13 mouse cellular contexts compared by ENCODE assay signal in genomic region chr14:34588498-34588897, GRCm38 (mm10). TPM values are rescaled to one million over a fixed set of nuclear protein-coding genes. Genes with fewer than 3 reads are reported as not detected.
A peak's percentile ranks its signal among the peaks of the same experiment; 100 is the strongest.
DNase-seq lines count a peak whose midpoint lies in the region; ATAC-seq and TF ChIP-seq lines count a peak whose summit lies in the region.
"Had no signal": no experiment of that assay in that cellular context is flagged by ENCODE, and none has a peak within 500 bp of the region (broad histone marks: within the 10 kb centered on the region; RNA-seq: fewer than 3 reads in every experiment).

Ldb3 (minus strand) TSS chr14:34588682.

- H3K9me3 ChIP-seq in heart, embryonic 10.5 days, result no peaks in the 10 kb centered on the region
- H3K9me3 ChIP-seq in limb, embryonic 13.5 days, result no peaks in the 10 kb centered on the region
- no peaks in the 10 kb centered on the region for H3K9me3 ChIP-seq in hindbrain, embryonic 16.5 days (ENCODE audit: control insufficient read depth, low read length)

- peak; percentile 42; the same call in 1 of the 2 replicates for ATAC-seq in limb, embryonic 13.5 days (ENCODE audit: low FRiP score, low read depth)
- no peak for ATAC-seq in hindbrain, embryonic 16.5 days
- ATAC-seq: forebrain, embryonic 14.5 days; inflammation-experienced regulatory T-cells, adult 6 months had no signal

- H3K27me3 ChIP-seq in kidney, adult 2 months (replicated peaks; ENCODE audit: control insufficient read depth, insufficient read depth, low read length), result no peaks in the 10 kb centered on the region
- H3K27me3 ChIP-seq in heart, embryonic 10.5 days (ENCODE audit: insufficient read depth, poor library complexity, severe bottlenecking), result no peaks in the 10 kb centered on the region
- no peaks in the 10 kb centered on the region for H3K27me3 ChIP-seq in limb, embryonic 13.5 days
- no peaks in the 10 kb centered on the region for H3K27me3 ChIP-seq in hindbrain, embryonic 16.5 days (replicated peaks; ENCODE audit: control insufficient read depth, insufficient read depth, low read length)

- DNase-seq in kidney, adult 2 months, result no peak
- no peak for DNase-seq in kidney, postnatal 14 days
- no peak for DNase-seq in adrenal gland, postnatal 4 days (ENCODE audit: low spot score in 2 of 2)
- DNase-seq in heart, embryonic 10.5 days (ENCODE audit: low spot score), result peak; percentile 91
- no peak for DNase-seq in cerebellum, adult 9-11 months
- DNase-seq in left cerebral cortex, postnatal 25 days (ENCODE audit: low spot score in 2 of 2), result no peak
- DNase-seq: B cell, adult 2 months; cerebellum, postnatal 10 days had no signal

- H3K36me3 ChIP-seq in kidney, adult 2 months (ENCODE audit: control insufficient read depth, insufficient read depth, low read length), result no peaks in the 10 kb centered on the region
- peaks cover 21% of the 10 kb centered on the region for H3K36me3 ChIP-seq in heart, embryonic 10.5 days
- no peaks in the 10 kb centered on the region for H3K36me3 ChIP-seq in limb, embryonic 13.5 days
- no peaks in the 10 kb centered on the region for H3K36me3 ChIP-seq in hindbrain, embryonic 16.5 days (ENCODE audit: control insufficient read depth, insufficient read depth, low read length)

- H3K27ac ChIP-seq in kidney, adult 2 months (ENCODE audit: insufficient read depth, low read depth, low read length), result no peak within 1 kb of the TSS
- H3K27ac ChIP-seq in heart, embryonic 10.5 days, result peak within 1 kb of the TSS; percentile 94
- H3K27ac ChIP-seq in limb, embryonic 13.5 days, result no peak within 1 kb of the TSS
- H3K27ac ChIP-seq in hindbrain, embryonic 16.5 days (ENCODE audit: low read depth, low read length), result no peak within 1 kb of the TSS
- H3K27ac ChIP-seq: liver, embryonic 14.5 days had no signal

- no peak within 1 kb of the TSS for H3K9ac ChIP-seq in limb, embryonic 13.5 days
- H3K9ac ChIP-seq in hindbrain, embryonic 16.5 days (ENCODE audit: low read depth, low read length), result no peak within 1 kb of the TSS
- H3K9ac ChIP-seq: liver, embryonic 14.5 days had no signal

- no peak for TF ChIP-seq CTCF in kidney, adult 2 months (conservative IDR thresholded peaks at IDR 0.05; ENCODE audit: insufficient read depth, insufficient read length, low read depth, low read length)

- no peak within 1 kb of the TSS for H3K4me3 ChIP-seq in kidney, adult 2 months (ENCODE audit: insufficient read depth, low read depth, low read length)
- peak within 1 kb of the TSS; percentile 66 for H3K4me3 ChIP-seq in heart, embryonic 10.5 days
- H3K4me3 ChIP-seq in limb, embryonic 13.5 days, result no peak within 1 kb of the TSS
- H3K4me3 ChIP-seq in hindbrain, embryonic 16.5 days (ENCODE audit: low read length), result no peak within 1 kb of the TSS

- H3K4me1 ChIP-seq in kidney, adult 2 months (ENCODE audit: control insufficient read depth, insufficient read depth, low read length), result 0 out of 2 replicates have a peak, but pooled peaks cover 4% of the 10 kb centered on the region
- peaks cover 84% of the 10 kb centered on the region for H3K4me1 ChIP-seq in heart, embryonic 10.5 days
- H3K4me1 ChIP-seq in limb, embryonic 13.5 days, result peaks cover 6% of the 10 kb centered on the region; the same call in 1 of the 2 replicates
- no peaks in the 10 kb centered on the region for H3K4me1 ChIP-seq in hindbrain, embryonic 16.5 days (ENCODE audit: control insufficient read depth, insufficient read depth, low read depth, low read length)

- peak within 1 kb of the TSS; percentile 3; the same call in 1 of the 2 replicates for H3K4me2 ChIP-seq in limb, embryonic 13.5 days (replicated peaks)
- no peak within 1 kb of the TSS for H3K4me2 ChIP-seq in hindbrain, embryonic 16.5 days (ENCODE audit: low read length)

- 60% methylated on average over 8 of the region's 8 CpGs for whole genome bisulfite sequencing in kidney, adult 2 months
- 32% methylated on average over 8 of the region's 8 CpGs for WGBS in heart, embryonic 10.5 days
- WGBS in limb, embryonic 13.5 days, result 51% methylated on average over 8 of the region's 8 CpGs
- 83% methylated on average over 8 of the region's 8 CpGs for whole genome bisulfite sequencing in hindbrain, embryonic 16.5 days

- no peak for TF ChIP-seq POLR2A in kidney, adult 2 months (IDR thresholded peaks at IDR 0.05; ENCODE audit: low read depth, low read length)

- intact Hi-C loops in left cerebral cortex, postnatal 25 days (cut with DNase I), result no loop called here

RNA-seq across cellular contexts. Expression of gene Ldb3, which starts in this region (rescaled TPM):
- polyA plus RNA-seq in kidney, adult 2 months (2012; rRNA removed), result 1.9 and 26.0 TPM in 2 replicates
- 10 to 100 TPM; 14.3 to 37.2 TPM for total RNA-seq in adrenal gland, postnatal 4 days (2021)
- 136 and 219 TPM in 2 replicates for polyA plus RNA-seq in heart, embryonic 10.5 days (2016; fragmentation: Nextera tagmentation; extraction: Ambion mirVana)
- 8.8 and 9.8 TPM in 2 replicates for polyA plus RNA-seq in limb, embryonic 13.5 days (2015; fragmentation: Nextera tagmentation; extraction: Ambion mirVana)
- polyA plus RNA-seq in hindbrain, embryonic 16.5 days (2015; fragmentation: Nextera tagmentation; extraction: Ambion mirVana), result 1.2 and 5.6 TPM in 2 replicates
- 1 to 10 TPM; 2.0 to 2.4 TPM for total RNA-seq in left cerebral cortex, postnatal 25 days (2021)
- polyA plus RNA-seq: inflammation-experienced regulatory T-cells, adult 6 months had no signal

Comparison
In these comparisons a context has a peak if more than half of its experiments do, and no peak if none do; other contexts are left out.
1. RNA of gene Ldb3 (total RNA-seq): 14.3 to 37.2 TPM in adrenal gland, postnatal 4 days; 2.0 to 2.4 TPM in left cerebral cortex, postnatal 25 days; every median in the first group is over 4 times any median in the second.